Mouse (Mus musculus) midbrain, embryonic 12.5 days (tissue): ENCODE data around the gene Tyk2. TPM values are rescaled to one million over a fixed set of nuclear protein-coding genes. Genes with fewer than 3 reads are reported as not detected.

Experiments used
- ATAC-seq: fragments of 200-750 bp; cut with Nextera tagmentation; 2 replicates; pipeline ENCODE4 v1.8.0; 2017; ENCODE audit warnings: low read depth, moderate TSS enrichment, moderate library complexity; ENCODE audit not compliant: low FRiP score
- H3K27ac ChIP-seq: fragments of 300-500 bp; sonication (generic); replicated peaks from 2 replicates; pipeline ENCODE4 v1.5.1; 2016; ENCODE audit warnings: mild to moderate bottlenecking
- H3K27me3 ChIP-seq: fragments of 300-500 bp; sonication (generic); 2 replicates; pipeline ENCODE4 v1.6.1; 2016; ENCODE audit warnings: mild to moderate bottlenecking
- H3K36me3 ChIP-seq: fragments of 300-500 bp; sonication (generic); 2 replicates; pipeline ENCODE4 v1.6.1; 2016
- H3K4me1 ChIP-seq: fragments of 300-500 bp; sonication (generic); 2 replicates; pipeline ENCODE4 v1.6.1; 2016
- H3K4me2 ChIP-seq: fragments of 300-500 bp; sonication (generic); replicated peaks from 2 replicates; pipeline ENCODE4 v1.6.1; 2016; ENCODE audit warnings: mild to moderate bottlenecking, moderate library complexity
- H3K4me3 ChIP-seq: fragments of 300-500 bp; sonication (generic); 2 replicates; pipeline ENCODE4 v1.5.1; 2016; ENCODE audit warnings: mild to moderate bottlenecking
- H3K9ac ChIP-seq: fragments of 300-500 bp; sonication (generic); replicated peaks from 2 replicates; pipeline ENCODE4 v1.6.1; 2016; ENCODE audit warnings: mild to moderate bottlenecking, moderate library complexity
- H3K9me3 ChIP-seq: fragments of 300-500 bp; sonication (generic); 2 replicates; pipeline ENCODE4 v1.6.1; 2016; ENCODE audit warnings: mild to moderate bottlenecking
- WGBS: fragments of 180-500 bp; shearing (Covaris S2); methylation state at CpG from one replicate; pipeline ENCODE4 v1.1.7; 2016; 5-methylcytosine and 5-hydroxymethylcytosine counted together
- polyA plus RNA-seq: library from polyadenylated mRNA; unstranded; fragments of >200 nt; fragmentation: Nextera tagmentation; extraction: Ambion mirVana; gene quantifications from 2 replicates; pipeline ENCODE4 v1.2.1, GENCODE M21; 2016

Gene Tyk2
- polyA plus RNA-seq, result 12.8 and 14.1 TPM in 2 replicates

- peak; percentile 99 for ATAC-seq
- H3K9ac ChIP-seq, result peak within 1 kb of the TSS; percentile 63
- H3K4me3 ChIP-seq, result peak within 1 kb of the TSS; percentile 64
- no peaks in the 10 kb centered on the region for H3K27me3 ChIP-seq
- WGBS, result 6% methylated on average over 37 of the region's 37 CpGs
- peak within 1 kb of the TSS; percentile 49 for H3K27ac ChIP-seq
- H3K4me2 ChIP-seq, result peak within 1 kb of the TSS; percentile 63
- H3K9me3 ChIP-seq, result no peaks in the 10 kb centered on the region
- peaks cover 10% of the 10 kb centered on the region for H3K4me1 ChIP-seq
- H3K36me3 ChIP-seq, result 0 out of 2 replicates have a peak, but pooled peaks cover 5% of the 10 kb centered on the region
These were observed at the start of gene Tyk2 for GRCm38 (mm10) chr9:21131059-21131956. Gene Tyk2 (minus strand): TSS chr9:21131243.

DNA sequence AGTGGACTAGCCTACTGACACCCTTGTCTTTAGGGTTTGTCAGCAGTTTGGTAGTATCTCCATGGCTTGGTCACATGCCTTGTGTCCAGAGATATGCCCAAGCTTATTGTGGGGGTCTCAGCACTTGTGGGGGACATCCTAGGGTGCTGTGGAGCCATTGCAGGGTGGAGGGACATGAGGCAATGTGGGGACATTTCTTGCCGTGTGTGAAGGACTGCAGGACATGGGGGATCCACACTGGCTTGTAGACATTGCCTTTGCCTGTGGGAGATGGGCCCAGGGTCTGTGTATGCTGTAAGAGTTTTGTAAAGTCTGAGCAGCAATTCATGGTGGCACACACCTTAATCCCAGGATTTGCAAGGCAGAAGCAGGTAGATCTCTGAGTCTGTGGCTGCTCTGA is 49.8 kb upstream of the Tyk2 start:
- Histone ChIP-seq H3K4me1 (peaks cover 7% of the 10 kb centered on the region), H3K36me3 (no peaks in the 10 kb centered on the region), H3K4me2 (no peak overlapping the region), H3K9me3 (no peaks in the 10 kb centered on the region), H3K4me3 (no peak overlapping the region), H3K27ac (no peak overlapping the region), H3K9ac (no peak overlapping the region), H3K27me3 (peaks cover 63% of the 10 kb centered on the region)
- WGBS, result 47% methylated on average over 1 of the region's 1 CpGs
- ATAC-seq, result no peak

- Histone ChIP-seq H3K4me3 (no peak overlapping the region), H3K27ac (no peak overlapping the region), H3K4me2 (no peak overlapping the region), H3K36me3 (no peaks in the 10 kb centered on the region), H3K27me3 (peaks cover 59% of the 10 kb centered on the region), H3K9ac (no peak overlapping the region), H3K9me3 (no peaks in the 10 kb centered on the region), H3K4me1 (peaks cover 7% of the 10 kb centered on the region)
- ATAC-seq, result no peak
- 64% methylated on average over 4 of the region's 4 CpGs for WGBS
These were observed 49.4 kb upstream of the Tyk2 start for GRCm38 (mm10) chr9:21180402-21180801.

DNA sequence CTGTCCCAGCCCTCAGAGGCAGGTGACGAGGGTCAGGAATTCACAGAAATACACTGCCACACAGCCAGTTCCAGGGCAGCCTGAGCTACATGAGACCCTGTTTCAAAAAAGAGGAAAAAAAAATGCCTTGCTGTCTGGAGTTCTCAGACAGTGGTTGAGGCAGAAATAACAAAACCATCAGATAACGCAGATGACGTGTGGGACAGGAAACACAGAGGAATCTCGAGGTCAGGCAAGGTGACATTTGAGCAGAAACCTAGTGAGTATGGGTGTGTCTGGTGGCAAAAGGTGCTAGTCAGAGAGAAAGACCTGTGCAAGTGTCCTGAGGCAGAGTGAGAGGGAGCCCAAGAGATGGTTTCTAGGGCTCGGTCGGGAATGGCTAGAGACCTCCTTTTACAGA is 41.3 kb upstream of the Tyk2 start:
- H3K4me1 ChIP-seq, result peaks cover 9% of the 10 kb centered on the region; the same call in 1 of the 2 replicates
- peaks cover 17% of the 10 kb centered on the region for H3K27me3 ChIP-seq
- no peak overlapping the region for H3K4me2 ChIP-seq
- no peaks in the 10 kb centered on the region for H3K36me3 ChIP-seq
- no peak overlapping the region for H3K9ac ChIP-seq
- no peak overlapping the region for H3K27ac ChIP-seq
- no peak for ATAC-seq
- H3K9me3 ChIP-seq, result no peaks in the 10 kb centered on the region
- WGBS, result 74% methylated on average over 6 of the region's 6 CpGs
- H3K4me3 ChIP-seq, result no peak overlapping the region

DNA sequence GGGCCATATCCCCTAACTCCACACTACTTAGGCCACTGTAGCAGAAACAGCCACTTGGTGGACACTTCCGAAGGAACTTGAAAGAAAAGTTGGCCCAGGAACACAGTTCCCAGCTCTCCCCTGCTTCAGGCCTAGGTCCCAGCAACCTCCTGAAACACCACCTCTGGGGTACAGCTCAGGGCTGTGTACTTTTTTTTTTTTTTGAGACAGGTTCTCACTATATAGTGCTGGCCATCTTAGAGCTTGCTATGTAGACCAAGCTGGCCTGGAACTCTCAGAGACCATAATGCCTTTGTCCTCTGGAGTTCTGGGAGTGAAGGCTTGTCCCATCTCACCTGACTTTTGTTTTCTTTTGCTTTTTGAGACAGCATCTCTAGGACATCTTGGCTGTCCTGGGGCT is 38.1 kb upstream of the Tyk2 start:
- Histone ChIP-seq H3K27ac (no peak overlapping the region), H3K4me2 (no peak overlapping the region), H3K4me1 (peaks cover 26% of the 10 kb centered on the region), H3K4me3 (no peak overlapping the region), H3K27me3 (peaks cover 49% of the 10 kb centered on the region), H3K36me3 (no peaks in the 10 kb centered on the region), H3K9ac (no peak overlapping the region), H3K9me3 (no peaks in the 10 kb centered on the region)
- 36% methylated on average over 1 of the region's 1 CpGs for WGBS
- ATAC-seq, result peak; percentile 21; the same call in 1 of the 2 replicates

- 10% methylated on average over 30 of the region's 30 CpGs for WGBS
- Histone ChIP-seq H3K27ac (no peak overlapping the region), H3K4me1 (peaks cover 28% of the 10 kb centered on the region), H3K36me3 (no peaks in the 10 kb centered on the region), H3K9ac (no peak overlapping the region), H3K27me3 (peaks cover 57% of the 10 kb centered on the region), H3K4me3 (0 out of 2 replicates have a peak overlapping the region, but pooled peaks have one; percentile 4), H3K9me3 (no peaks in the 10 kb centered on the region), H3K4me2 (peak overlapping the region; percentile 33)
- ATAC-seq, result peak; percentile 69
These were observed 37.4 kb upstream of the Tyk2 start for GRCm38 (mm10) chr9:21168161-21169123.

- H3K9me3 ChIP-seq, result no peaks in the 10 kb centered on the region
- no peak for ATAC-seq
- H3K27me3 ChIP-seq, result peaks cover 67% of the 10 kb centered on the region
- WGBS, result 72% methylated on average over 10 of the region's 10 CpGs
- H3K4me1 ChIP-seq, result peaks cover 28% of the 10 kb centered on the region
- peak overlapping the region; percentile 33; the same call in 1 of the 2 replicates for H3K4me2 ChIP-seq
- no peak overlapping the region for H3K4me3 ChIP-seq
- no peaks in the 10 kb centered on the region for H3K36me3 ChIP-seq
- no peak overlapping the region for H3K27ac ChIP-seq
- H3K9ac ChIP-seq, result no peak overlapping the region
These were observed 36.4 kb upstream of the Tyk2 start for GRCm38 (mm10) chr9:21167140-21168097.

DNA sequence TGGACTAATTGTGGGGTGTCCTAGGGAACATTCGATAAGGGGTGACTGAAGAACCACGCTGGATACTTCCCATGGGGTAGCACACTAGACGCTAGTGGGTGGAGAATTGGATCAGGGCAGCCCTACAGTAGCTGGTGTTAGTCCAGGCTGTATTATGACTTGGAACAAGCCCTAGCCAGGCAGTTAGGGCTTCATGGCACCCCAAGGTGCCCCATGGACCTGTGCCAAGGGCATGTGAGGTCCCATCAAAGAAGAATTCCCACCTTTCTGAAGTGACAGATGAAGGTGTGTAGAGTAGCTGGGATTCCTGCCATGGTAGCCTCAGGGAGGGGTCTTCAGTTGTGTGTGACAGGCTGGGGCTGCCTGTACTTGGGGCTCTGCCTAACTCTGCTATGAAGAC is 35.5 kb upstream of the Tyk2 start:
- Histone ChIP-seq H3K27me3 (peaks cover 70% of the 10 kb centered on the region), H3K4me3 (peak overlapping the region; percentile 41; the same call in 1 of the 2 replicates), H3K4me1 (peaks cover 30% of the 10 kb centered on the region), H3K36me3 (no peaks in the 10 kb centered on the region), H3K9ac (no peak overlapping the region), H3K9me3 (no peaks in the 10 kb centered on the region), H3K4me2 (peak overlapping the region; percentile 59; the same call in 1 of the 2 replicates), H3K27ac (no peak overlapping the region)
- ATAC-seq, result no peak
- 43% methylated on average over 3 of the region's 3 CpGs for WGBS

DNA sequence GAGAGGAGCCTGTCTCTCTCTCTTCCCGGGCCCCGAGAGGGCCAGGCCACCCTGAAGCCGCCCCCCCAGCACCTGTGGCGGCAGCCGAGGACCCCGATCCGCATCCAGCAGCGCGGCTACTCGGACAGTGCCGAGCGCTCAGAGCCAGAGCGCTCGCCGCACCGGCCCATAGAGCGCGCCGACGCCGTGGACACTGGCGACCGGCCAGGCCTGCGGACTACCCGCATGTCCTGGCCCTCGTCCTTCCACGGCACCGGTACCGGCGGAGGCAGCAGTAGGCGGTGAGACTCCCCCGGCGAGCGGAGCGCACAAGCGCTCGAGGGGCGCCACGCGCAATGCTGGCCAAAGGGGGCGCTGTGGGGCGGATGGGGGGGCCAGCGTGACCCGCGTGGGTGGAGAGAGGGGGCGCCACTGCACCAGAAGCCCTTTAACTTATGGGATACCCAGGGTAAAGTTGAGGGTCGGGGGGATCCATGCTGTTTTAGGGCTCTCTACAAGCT is 35.0 kb upstream of the Tyk2 start:
- H3K36me3 ChIP-seq, result no peaks in the 10 kb centered on the region
- H3K9ac ChIP-seq, result peak overlapping the region; percentile 21; the same call in 1 of the 2 replicates
- ATAC-seq, result no peak
- under 1% methylated on average over 46 of the region's 47 CpGs for WGBS
- H3K27me3 ChIP-seq, result peaks cover 72% of the 10 kb centered on the region
- peak overlapping the region; percentile 41 for H3K4me3 ChIP-seq
- no peaks in the 10 kb centered on the region for H3K9me3 ChIP-seq
- peaks cover 32% of the 10 kb centered on the region for H3K4me1 ChIP-seq
- H3K4me2 ChIP-seq, result peak overlapping the region; percentile 59
- no peak overlapping the region for H3K27ac ChIP-seq

GRCm38 (mm10) chr9:21165041-21165951 is 34.3 kb upstream of the Tyk2 start, which contains the start of gene Pde4a:
Gene Pde4a (plus strand): TSS chr9:21165714.
- ATAC-seq, result no peak

More at GRCm38 (mm10) chr9:21165041-21165951, 34.3 kb upstream of the Tyk2 start, which contains the start of gene Pde4a:
- Histone ChIP-seq H3K9me3 (no peaks in the 10 kb centered on the region), H3K4me2 (peak within 1 kb of the TSS; percentile 59), H3K9ac (peak within 1 kb of the TSS; percentile 21; the same call in 1 of the 2 replicates), H3K27me3 (peaks cover 77% of the 10 kb centered on the region), H3K4me3 (peak within 1 kb of the TSS; percentile 41), H3K4me1 (peaks cover 33% of the 10 kb centered on the region), H3K27ac (no peak within 1 kb of the TSS), H3K36me3 (no peaks in the 10 kb centered on the region)
- 1% methylated on average over 80 of the region's 86 CpGs for WGBS
